Mouse (Mus musculus): ENCODE measurements around the gene Ctnnal1. TPM values are rescaled to one million over a fixed set of nuclear protein-coding genes. Genes with fewer than 3 reads are reported as not detected.

Gene Ctnnal1
- total and polyA plus RNA-seq, 3 experiments = 7.5 to 24.6 (median 16.7) TPM

GRCm38 (mm10) chr4:56861551-56861950 lies 3.4 kb downstream of the Ctnnal1 start:
- no peak for DNase-seq

GRCm38 (mm10) chr4:56858733-56859132 lies 6.3 kb downstream of the Ctnnal1 start:
- DNase-seq = no peak

DNA sequence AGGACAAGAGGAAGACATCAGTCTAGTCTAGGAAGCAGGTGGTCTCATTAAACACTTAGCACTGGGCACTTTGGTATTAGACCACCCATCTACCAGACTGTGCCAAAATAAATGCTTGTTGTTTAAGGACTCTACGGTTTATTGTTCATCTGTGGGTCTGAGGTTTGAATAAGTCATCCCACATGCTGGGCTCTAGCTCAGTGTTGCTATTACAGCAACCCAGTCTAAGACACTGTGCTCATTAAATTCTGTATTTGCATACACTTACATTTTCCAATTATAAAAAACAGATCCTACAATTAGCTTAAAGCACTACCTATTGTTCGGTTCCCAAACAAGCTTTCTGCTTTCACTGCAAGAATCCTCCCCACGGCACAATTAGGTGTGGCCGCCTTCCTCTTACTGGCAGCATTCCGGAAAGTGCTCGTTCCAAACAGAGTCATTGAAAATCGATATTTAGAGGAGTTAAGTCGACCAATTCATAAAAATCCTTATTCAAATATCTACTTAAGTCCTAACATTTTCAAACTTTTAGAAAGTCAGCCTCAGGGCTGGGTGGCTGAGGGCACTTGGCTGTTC lies 8.5 kb downstream of the Ctnnal1 start:
- DNase-seq = no peak

- no peak for DNase-seq
Observed at GRCm38 (mm10) chr4:56855935-56856334, 9.1 kb downstream of the Ctnnal1 start.

- DNase-seq = no peak
Observed at GRCm38 (mm10) chr4:56850724-56851123, 14.3 kb downstream of the Ctnnal1 start.

GRCm38 (mm10) chr4:56848044-56848443 lies 16.9 kb downstream of the Ctnnal1 start:
- DNase-seq = no peak

DNA sequence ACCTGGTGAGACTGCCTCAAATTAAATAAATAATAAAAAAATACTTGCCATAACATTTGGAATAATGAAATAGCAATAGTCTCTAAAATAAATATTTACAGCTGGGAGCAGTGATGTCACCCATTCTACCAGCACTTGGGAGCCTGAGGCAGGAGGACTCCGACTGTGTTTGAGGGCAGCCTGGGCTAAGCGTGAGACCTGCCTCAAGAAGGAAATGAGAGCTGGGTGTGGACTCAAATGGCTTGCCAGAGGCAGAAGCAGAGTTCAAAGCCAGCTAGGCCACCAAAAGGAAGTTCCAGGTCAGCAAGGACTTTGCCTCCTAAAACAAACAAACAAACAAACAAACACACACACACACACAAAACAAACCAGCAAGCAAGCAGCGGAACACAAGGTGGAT lies 17.6 kb downstream of the Ctnnal1 start:
- DNase-seq = no peak

DNA sequence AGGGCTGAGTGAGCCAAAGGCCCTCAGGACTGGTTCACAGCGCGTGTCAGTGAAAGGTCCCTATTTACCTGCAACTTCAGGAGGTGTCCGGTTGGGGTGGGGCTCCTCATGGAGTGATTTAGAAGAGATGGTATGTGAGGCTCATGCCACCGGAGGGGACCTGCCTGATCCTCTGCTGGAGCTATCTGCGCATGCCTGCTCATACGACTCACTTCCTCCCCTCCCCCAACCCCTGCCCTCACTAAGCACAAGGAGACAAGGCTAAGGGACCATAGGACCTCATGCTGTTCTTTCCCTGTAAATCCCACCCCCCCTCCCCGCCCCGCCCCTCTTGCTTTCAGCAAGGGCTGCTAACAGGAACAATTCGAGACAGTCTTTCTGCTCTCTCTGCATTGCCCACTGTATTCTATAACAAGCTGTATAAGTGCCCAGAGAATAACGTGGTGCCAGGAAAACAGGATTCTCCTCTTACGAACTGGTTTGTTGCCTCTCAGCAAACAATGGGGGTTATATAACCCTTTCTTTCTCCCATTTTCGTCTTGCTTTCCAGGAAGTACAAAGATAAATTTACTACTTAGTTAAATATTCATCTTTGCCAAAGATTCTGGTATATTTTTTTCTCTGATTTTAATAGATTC lies 19.0 kb downstream of the Ctnnal1 start:
- no peak for DNase-seq

DNA sequence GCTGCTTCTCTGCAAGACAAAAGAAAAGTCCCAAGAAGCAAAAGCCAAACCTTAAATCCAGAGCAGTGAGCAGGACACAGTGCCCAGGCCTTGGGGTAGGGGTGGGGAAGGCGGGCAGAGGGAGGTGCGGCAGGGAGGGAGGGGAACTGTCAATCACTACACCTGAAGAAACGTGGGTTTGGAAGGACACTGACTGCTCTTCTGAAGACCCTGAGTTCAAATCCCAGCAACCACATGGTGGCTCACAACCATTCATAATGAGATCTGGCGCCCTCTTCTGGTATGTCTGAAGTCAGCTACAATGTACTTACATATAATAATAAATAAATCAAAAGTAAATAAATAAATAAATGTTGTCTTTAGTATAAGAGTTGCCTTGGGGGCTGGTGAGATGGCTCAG lies 20.1 kb downstream of the Ctnnal1 start:
- DNase-seq = no peak

GRCm38 (mm10) chr4:56843963-56844362 lies 21.0 kb downstream of the Ctnnal1 start:
- no peak for DNase-seq

DNA sequence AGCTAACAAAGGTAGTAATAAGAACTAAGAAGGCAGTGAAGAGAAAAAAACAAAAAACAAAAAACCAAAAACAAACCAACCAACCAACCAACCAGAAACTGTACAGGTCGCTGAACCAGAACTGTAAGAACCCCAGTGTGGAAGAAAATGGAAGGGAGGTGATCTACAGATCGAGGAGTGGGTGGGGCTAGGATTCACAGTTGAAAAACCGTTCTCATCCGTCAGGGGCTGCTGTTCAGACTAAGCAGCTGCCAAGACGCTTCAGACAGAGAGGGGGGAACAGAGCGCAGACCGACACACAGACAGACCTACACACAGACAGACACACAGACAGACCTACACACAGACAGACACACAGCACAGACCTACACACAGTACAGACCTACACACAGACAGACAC lies 22.5 kb downstream of the Ctnnal1 start:
- no peak for DNase-seq

GRCm38 (mm10) chr4:56840297-56840696 lies 24.7 kb downstream of the Ctnnal1 start:
- DNase-seq = peak; percentile 16

DNA sequence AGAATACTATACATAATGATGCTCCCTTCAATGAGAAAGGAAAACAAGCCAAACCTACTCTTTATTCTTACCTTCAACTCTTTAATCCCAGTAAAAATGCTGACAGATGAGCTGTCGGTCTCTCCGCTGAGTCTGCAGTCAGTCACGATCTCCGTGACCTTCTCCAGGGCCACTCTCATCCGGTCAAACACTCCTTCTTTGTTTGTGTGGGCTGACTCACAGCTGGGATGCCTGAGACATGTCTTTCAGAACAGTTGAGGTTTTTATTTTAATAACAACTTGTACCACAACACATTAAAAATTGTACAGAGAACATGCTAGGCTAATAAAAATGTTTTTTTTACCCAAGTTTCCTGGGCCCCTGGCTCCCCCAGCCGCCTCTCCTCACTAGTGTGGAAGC lies 27.3 kb downstream of the Ctnnal1 start:
- peak; percentile 77 for DNase-seq

DNA sequence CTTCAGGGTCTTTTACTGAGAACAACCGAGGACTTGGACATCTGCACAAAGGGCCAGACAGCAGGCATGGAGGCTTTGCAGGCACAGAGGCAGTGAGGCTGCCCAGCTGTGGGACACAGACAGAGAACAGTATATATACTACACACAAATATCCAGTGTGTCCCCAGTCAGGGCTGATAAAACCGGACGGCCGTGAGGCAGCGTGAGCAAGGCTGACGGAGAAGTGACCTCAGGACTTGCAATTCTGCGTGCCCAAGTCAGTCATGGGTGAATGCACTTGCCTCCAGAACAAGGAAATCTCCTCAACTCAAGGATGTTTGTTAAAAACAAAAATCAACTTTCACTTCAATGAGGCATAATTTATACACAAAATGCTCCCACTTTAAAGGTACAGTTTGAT lies 33.0 kb downstream of the Ctnnal1 start:
- peak; percentile 13 for DNase-seq

DNA sequence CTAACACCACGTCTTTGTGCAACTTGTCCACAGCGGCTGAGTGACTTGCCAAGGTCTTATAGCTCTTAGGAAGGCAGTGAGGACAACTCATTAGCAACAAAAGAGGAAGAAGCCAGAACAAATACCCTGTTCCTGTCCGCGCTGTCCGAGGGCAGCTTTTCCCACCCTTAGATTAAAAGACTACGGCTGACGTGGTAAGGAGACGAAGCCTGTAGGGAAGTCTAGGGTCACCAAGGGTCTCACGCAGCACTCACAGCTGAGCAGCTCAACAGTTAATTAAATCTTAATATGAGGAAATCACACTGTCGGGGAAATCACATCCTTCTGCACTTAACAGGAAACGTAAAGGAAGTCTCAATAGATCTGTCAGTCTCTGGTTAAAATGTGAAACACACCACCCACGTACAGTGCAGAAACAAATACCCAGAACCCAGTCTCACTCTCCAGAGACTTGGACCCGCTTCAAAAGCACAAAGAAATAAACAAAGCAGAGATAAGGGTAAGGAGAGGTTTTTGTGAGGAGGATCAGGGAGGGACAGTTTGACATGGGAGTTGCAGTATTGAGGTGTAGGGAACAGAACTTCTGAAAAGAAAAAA lies 33.9 kb downstream of the Ctnnal1 start:
- peak; percentile 6 for DNase-seq

- peak; percentile 14 for DNase-seq
Observed at GRCm38 (mm10) chr4:56829511-56829921, 35.5 kb downstream of the Ctnnal1 start.

- no peak for DNase-seq
Observed at GRCm38 (mm10) chr4:56828932-56829331, 36.1 kb downstream of the Ctnnal1 start.

- DNase-seq = peak; percentile 80
Observed at GRCm38 (mm10) chr4:56824231-56824630, 40.8 kb downstream of the Ctnnal1 start.

GRCm38 (mm10) chr4:56820017-56820550 lies 44.9 kb downstream of the Ctnnal1 start:
- no peak for DNase-seq

- no peak for DNase-seq
Observed at GRCm38 (mm10) chr4:56815131-56815530, 49.9 kb downstream of the Ctnnal1 start.

DNA sequence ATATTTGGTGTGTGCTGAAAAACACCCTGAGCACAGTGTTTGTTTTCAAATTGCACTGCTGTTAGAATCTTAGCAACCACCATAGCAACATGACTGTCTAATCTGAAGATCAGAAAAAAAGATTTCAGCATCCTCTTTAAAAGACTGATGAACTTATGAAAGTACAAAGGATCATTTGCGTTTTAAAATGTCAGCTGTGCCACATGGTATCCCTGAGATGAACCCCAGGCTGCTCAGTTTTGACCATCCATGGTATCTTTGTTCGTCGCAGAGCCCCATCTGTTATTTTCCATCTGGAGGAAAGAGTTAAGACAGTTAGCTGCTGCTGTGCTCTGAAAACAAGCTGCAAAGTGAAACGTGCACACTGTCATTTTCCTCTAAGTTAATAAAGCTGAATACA lies 52.9 kb downstream of the Ctnnal1 start:
- DNase-seq = no peak

DNA sequence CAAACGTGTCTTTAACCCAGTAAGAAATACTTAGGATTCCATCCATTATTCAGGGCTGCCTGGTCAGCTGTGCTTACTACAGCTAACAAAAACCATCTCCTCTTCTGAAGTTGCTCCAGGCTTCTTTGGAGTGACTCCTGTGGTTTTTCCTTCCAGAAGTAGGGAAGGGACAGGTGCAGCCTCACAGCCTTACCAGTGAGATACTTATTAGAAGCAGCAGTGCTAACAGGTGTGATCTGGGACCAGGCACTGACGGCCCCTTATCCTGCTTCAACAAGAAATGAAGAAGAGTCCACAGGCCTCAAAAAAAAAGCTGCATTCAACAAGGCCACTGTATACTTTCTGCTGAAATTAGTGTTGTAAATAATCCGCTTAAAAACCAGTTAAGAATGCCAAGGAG lies 53.3 kb downstream of the Ctnnal1 start:
- DNase-seq = no peak

GRCm38 (mm10) chr4:56809050-56809449 lies 55.9 kb downstream of the Ctnnal1 start:
- DNase-seq = no peak
